Mouse (Mus musculus) heart, embryonic 12.5 days (tissue): ENCODE results near the gene Sfxn5. TPM values are rescaled to one million over a fixed set of nuclear protein-coding genes. Genes with fewer than 3 reads are reported as not detected.

Experiments
- ATAC-seq: fragments of 200-750 bp; cut with Nextera tagmentation; 2 replicates; pipeline ENCODE4 v1.8.0; 2017; ENCODE audit warnings: moderate TSS enrichment, moderate library complexity; ENCODE audit not compliant: insufficient number of reproducible peaks, low FRiP score
- H3K27ac ChIP-seq: fragments of 300-500 bp; sonication (generic); 2 replicates; pipeline ENCODE4 v1.5.1; 2016; ENCODE audit warnings: mild to moderate bottlenecking, moderate library complexity; ENCODE audit not compliant: poor library complexity, severe bottlenecking
- H3K27me3 ChIP-seq: fragments of 300-500 bp; sonication (generic); replicated peaks from 2 replicates; pipeline ENCODE4 v1.6.1; 2016; ENCODE audit warnings: mild to moderate bottlenecking, moderate library complexity
- H3K36me3 ChIP-seq: fragments of 300-500 bp; sonication (generic); 2 replicates; pipeline ENCODE4 v1.6.1; 2016; ENCODE audit warnings: mild to moderate bottlenecking, moderate library complexity
- H3K4me1 ChIP-seq: fragments of 300-500 bp; sonication (generic); replicated peaks from 2 replicates; pipeline ENCODE4 v1.6.1; 2016; ENCODE audit warnings: mild to moderate bottlenecking
- H3K4me2 ChIP-seq: fragments of 300-500 bp; sonication (generic); 2 replicates; pipeline ENCODE4 v1.6.1; 2016; ENCODE audit warnings: mild to moderate bottlenecking, moderate library complexity
- H3K4me3 ChIP-seq: fragments of 300-500 bp; sonication (generic); 2 replicates; pipeline ENCODE4 v1.5.1; 2016; ENCODE audit warnings: mild to moderate bottlenecking
- H3K9ac ChIP-seq: fragments of 300-500 bp; sonication (generic); 2 replicates; pipeline ENCODE4 v1.6.1; 2016; ENCODE audit warnings: mild to moderate bottlenecking, moderate library complexity
- H3K9me3 ChIP-seq: fragments of 300-500 bp; sonication (generic); replicated peaks from 2 replicates; pipeline ENCODE4 v1.6.1; 2016; ENCODE audit warnings: mild to moderate bottlenecking, moderate library complexity
- WGBS: fragments of 180-500 bp; shearing (Covaris S2); methylation state at CpG from one replicate; pipeline ENCODE4 v1.1.7; 2016; 5-methylcytosine and 5-hydroxymethylcytosine counted together
- polyA plus RNA-seq: library from polyadenylated mRNA; unstranded; fragments of >200 nt; fragmentation: Nextera tagmentation; extraction: Ambion mirVana; gene quantifications from 2 replicates; pipeline ENCODE4 v1.2.1, GENCODE M21; 2016

Sfxn5 gene
- 2.9 and 3.9 TPM in 2 replicates for polyA plus RNA-seq

DNA sequence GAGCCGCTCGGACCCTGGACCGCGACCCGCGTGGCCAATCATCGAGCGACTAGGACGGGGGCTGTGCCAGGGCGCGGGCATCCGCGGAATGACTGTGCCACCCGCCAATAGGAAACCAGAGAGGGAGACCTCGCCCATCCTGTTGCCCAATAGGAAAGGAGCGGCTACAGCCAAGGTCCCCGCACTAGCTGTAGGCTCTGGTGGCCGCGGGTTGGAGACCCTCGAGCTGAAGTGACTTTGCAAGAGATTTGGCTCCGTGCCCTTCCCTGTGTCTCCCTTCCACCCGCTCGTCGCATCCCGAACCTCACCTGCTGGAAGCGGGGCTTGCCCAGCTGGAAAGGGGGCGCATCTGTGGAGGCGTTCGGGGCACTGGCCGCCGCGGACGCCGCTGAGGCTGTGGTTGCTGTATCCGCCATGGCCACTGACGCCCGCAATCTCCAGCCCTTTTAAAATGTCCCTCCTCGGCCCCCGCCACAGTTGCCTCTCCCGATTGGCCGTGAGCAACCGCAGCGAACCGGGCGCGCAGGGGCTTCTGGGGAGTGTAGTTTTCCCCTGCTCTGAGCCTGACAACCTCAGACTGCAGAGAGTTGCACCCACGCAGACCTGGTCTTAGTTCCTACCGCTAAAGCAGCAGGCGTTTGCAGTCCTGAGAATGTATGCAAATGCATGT, at the start of gene Sfxn5:
TSS of gene Sfxn5 (minus strand) at position 423 of the 670 bp plus-strand sequence.
- peak; percentile 97 for ATAC-seq
- Histone ChIP-seq H3K4me2 (peak within 1 kb of the TSS; percentile 93), H3K27ac (peak within 1 kb of the TSS; percentile 86), H3K4me1 (peaks cover 18% of the 10 kb centered on the region), H3K9ac (peak within 1 kb of the TSS; percentile 79), H3K4me3 (peak within 1 kb of the TSS; percentile 76), H3K9me3 (no peaks in the 10 kb centered on the region), H3K36me3 (peaks cover 28% of the 10 kb centered on the region), H3K27me3 (peaks cover 17% of the 10 kb centered on the region)
- under 1% methylated on average over 49 of the region's 49 CpGs for WGBS

DNA sequence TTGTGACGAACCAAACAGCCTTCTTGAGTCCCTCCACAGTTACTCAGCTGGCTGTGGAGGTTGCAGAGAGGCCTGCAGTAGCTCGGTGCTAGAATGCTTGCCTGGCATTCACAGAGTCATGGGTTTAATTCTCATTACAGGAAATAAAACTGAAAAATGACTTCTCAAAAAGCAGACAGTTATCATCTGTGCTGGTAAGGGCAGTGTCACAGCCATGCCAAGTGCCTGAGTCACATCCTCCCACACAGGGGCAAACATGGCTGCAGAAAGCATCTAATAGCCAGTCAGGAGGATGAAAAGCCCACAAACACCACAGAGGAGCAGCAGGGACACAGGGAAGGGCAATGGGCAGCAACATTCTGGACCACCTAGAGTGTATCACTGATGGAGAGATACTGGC, 49.6 kb upstream of the Sfxn5 start:
- no peak overlapping the region for H3K4me3 ChIP-seq
- H3K9me3 ChIP-seq = 0 out of 2 replicates have a peak, but pooled peaks cover 2% of the 10 kb centered on the region
- WGBS = 80% methylated on average over 2 of the region's 2 CpGs
- H3K27ac ChIP-seq = no peak overlapping the region
- no peak for ATAC-seq
- H3K4me2 ChIP-seq = no peak overlapping the region
- no peak overlapping the region for H3K9ac ChIP-seq
- peaks cover 15% of the 10 kb centered on the region for H3K27me3 ChIP-seq
- peaks cover 22% of the 10 kb centered on the region for H3K4me1 ChIP-seq
- H3K36me3 ChIP-seq = no peaks in the 10 kb centered on the region

DNA sequence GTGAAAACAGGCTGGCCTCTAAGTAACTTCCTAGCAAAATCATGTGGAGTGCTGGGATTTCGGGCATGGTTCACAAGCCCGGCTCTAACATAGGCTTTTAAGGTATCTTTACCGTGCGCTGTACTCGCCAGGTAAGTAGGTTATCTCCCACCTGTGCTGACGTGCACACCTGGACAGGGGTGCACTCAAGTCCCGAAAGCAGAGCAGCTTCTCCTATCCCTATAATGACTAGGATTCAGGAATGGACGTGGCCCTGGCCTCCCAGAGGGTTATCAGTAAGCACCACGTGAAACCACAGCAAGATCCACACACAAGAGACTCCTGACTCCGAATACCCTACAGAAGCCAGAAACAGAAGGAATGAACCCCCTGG, 48.4 kb upstream of the Sfxn5 start:
- H3K9ac ChIP-seq = no peak overlapping the region
- 65% methylated on average over 10 of the region's 10 CpGs for WGBS
- H3K4me1 ChIP-seq = peaks cover 28% of the 10 kb centered on the region
- no peak overlapping the region for H3K4me3 ChIP-seq
- 0 out of 2 replicates have a peak, but pooled peaks cover 2% of the 10 kb centered on the region for H3K9me3 ChIP-seq
- no peak overlapping the region for H3K27ac ChIP-seq
- no peak for ATAC-seq
- H3K4me2 ChIP-seq = no peak overlapping the region
- no peaks in the 10 kb centered on the region for H3K36me3 ChIP-seq
- H3K27me3 ChIP-seq = peaks cover 10% of the 10 kb centered on the region

DNA sequence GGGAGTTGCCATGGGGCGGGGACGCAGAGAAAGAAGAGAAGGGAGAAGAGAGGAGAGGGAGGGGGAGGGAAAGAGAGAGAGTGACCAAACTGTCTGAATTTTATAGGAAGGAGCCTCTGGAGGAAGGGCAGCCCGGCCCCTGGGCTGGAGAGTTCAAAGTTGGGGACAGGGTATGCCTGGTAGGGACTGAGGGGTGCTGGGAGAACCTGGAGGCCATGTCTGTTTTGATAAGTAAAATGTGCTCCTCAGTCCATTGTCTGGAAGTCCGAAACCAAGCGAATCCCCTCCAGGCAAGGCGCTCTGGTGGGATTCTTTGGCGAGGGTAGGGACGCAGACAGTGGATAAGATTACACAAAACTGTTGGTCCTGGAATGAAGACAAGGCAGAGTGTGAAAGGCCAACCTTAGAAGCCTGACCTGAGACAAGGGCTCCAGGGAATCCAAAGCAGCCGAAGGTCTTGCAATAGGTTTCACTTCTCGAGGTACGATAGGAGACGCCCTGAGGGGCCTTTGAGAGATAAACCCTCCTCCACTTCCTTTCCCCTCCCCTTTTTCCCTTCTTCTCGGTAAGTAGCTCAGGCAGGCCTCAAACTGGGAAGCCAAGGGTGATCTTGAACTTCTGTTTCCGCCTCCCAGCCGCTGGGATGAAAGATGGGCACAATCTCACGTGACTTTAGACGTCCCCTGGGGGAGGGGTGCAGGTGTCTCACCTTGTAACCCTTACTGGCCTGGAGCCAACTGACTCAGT, 47.9 kb upstream of the Sfxn5 start:
- H3K4me2 ChIP-seq = peak overlapping the region; percentile 61
- 0 out of 2 replicates have a peak, but pooled peaks cover 2% of the 10 kb centered on the region for H3K9me3 ChIP-seq
- H3K27ac ChIP-seq = no peak overlapping the region
- ATAC-seq = 0 out of 2 replicates have a peak, but pooled peaks have one; percentile 30
- H3K4me3 ChIP-seq = peak overlapping the region; percentile 7; the same call in 1 of the 2 replicates
- peaks cover 6% of the 10 kb centered on the region for H3K27me3 ChIP-seq
- H3K36me3 ChIP-seq = no peaks in the 10 kb centered on the region
- no peak overlapping the region; the same call in 1 of the 2 replicates for H3K9ac ChIP-seq
- WGBS = 16% methylated on average over 17 of the region's 17 CpGs
- H3K4me1 ChIP-seq = peaks cover 28% of the 10 kb centered on the region

DNA sequence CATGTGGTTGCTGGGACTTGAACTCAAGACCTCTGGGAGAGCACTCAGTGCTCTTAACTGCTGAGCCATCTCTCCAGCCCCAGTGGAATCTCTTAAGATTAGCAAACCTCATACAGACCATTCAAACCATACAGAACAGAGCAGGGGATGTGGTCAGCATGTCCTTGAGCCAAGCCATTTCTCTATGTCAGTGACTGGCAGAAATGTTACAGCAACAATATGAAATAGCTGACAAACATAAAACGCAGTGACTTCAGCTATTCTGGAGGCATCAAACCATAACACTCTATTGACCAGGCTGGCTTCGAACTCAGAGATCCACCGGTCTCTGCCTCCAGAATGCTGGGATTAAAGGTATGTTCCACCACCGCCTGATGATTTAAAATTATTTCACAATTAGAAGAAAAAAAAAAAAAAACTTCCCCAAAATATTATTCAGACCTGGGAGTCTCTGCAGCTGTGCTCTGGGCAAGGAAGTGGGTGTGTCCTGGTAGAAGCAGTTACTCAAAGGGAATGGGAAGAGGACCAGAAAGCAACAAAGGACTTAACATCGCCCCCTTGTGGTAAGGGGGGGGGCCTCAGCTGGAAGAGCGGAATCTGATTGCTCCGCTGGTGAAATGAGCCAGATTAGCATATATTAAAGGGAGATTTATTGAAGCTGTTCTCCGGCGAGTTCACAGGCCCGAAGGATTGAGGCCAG, 47.1 kb upstream of the Sfxn5 start:
- peak; percentile 71; the same call in 1 of the 2 replicates for ATAC-seq
- H3K4me3 ChIP-seq = peak overlapping the region; percentile 7; the same call in 1 of the 2 replicates
- 0 out of 2 replicates have a peak, but pooled peaks cover 2% of the 10 kb centered on the region for H3K9me3 ChIP-seq
- WGBS = 24% methylated on average over 10 of the region's 10 CpGs
- no peaks in the 10 kb centered on the region for H3K36me3 ChIP-seq
- H3K4me2 ChIP-seq = peak overlapping the region; percentile 61
- no peaks in the 10 kb centered on the region for H3K27me3 ChIP-seq
- H3K4me1 ChIP-seq = peaks cover 28% of the 10 kb centered on the region
- H3K9ac ChIP-seq = no peak overlapping the region
- H3K27ac ChIP-seq = no peak overlapping the region

DNA sequence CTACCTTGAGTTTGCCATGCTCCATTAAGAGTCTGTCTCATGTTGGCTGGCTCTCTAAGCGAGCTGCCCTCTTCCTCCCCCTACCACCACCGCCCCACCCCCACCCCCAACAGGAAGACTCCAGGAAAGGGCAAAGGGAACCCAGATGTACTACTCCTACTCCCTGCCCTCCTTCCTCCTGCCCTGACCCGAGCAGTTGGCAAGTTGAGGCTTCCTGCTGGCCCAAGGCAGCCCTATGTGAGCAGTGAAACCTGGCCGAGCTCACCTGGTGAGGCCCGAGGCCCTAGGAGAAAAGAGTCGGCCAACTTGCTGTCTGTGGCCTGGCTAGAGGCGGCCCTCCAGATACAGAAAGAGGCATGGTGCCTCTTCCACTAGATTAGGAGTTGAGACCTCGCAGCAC, 45.4 kb upstream of the Sfxn5 start:
- no peak overlapping the region for H3K4me2 ChIP-seq
- H3K9ac ChIP-seq = no peak overlapping the region
- no peaks in the 10 kb centered on the region for H3K27me3 ChIP-seq
- no peak for ATAC-seq
- peaks cover 29% of the 10 kb centered on the region for H3K4me1 ChIP-seq
- H3K36me3 ChIP-seq = no peaks in the 10 kb centered on the region
- H3K4me3 ChIP-seq = no peak overlapping the region
- 46% methylated on average over 8 of the region's 8 CpGs for WGBS
- H3K27ac ChIP-seq = no peak overlapping the region
- H3K9me3 ChIP-seq = no peaks in the 10 kb centered on the region

DNA sequence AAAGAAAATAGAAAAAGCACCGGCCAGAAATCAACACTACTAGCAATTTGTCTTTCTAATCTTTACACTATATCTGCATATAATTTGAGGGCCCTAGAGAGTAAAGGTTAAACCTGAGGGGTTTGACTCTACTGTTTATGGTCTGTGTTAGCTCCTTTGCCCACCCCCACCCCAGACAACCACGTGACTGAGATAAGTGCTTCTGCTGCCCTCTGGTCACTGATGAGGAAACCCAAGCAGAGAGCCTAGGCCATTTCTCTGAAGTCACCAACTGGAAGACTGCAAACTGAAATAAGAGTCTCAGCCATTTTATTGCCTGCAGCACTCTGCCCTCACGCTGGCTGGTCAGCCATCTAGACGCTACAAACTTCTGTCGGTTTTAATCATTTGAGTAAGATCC, 44.7 kb upstream of the Sfxn5 start:
- H3K27ac ChIP-seq = no peak overlapping the region
- no peak overlapping the region for H3K4me3 ChIP-seq
- 47% methylated on average over 5 of the region's 5 CpGs for WGBS
- no peaks in the 10 kb centered on the region for H3K9me3 ChIP-seq
- H3K27me3 ChIP-seq = no peaks in the 10 kb centered on the region
- ATAC-seq = no peak
- peaks cover 36% of the 10 kb centered on the region for H3K4me1 ChIP-seq
- no peaks in the 10 kb centered on the region for H3K36me3 ChIP-seq
- H3K4me2 ChIP-seq = no peak overlapping the region
- H3K9ac ChIP-seq = no peak overlapping the region

DNA sequence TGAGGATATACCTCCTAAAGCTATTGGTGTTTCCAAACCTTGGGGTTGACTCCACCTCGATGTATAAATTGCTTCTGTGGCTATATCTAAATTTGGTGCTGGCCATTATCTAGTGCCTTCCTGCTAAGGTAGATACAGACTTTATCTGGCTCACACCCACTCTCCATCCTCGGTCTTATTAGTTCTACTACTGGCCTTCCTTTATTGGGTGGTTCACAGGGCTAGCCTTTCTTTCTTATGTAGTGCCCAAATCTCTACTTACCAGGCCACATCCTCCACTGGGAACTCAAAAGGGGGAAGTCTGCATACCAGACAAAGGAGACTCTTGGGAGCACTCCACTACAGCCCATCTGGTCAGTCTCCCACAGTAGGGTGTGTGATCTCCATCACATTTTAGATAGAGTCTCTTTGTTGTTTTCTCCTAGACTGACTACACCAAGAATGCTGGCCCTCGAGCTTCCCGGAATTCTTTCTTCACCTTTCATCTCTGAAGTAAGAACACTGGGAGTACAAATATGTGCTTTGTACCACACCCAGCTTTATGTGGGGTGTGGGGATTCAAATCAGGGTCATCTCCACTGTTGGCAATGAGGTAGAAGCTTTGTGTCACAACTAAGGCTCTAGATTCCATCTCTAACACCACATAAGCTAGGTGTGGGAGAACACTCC, 44.0 kb upstream of the Sfxn5 start:
- no peaks in the 10 kb centered on the region for H3K9me3 ChIP-seq
- no peak overlapping the region for H3K4me3 ChIP-seq
- H3K27me3 ChIP-seq = no peaks in the 10 kb centered on the region
- no peak for ATAC-seq
- H3K4me2 ChIP-seq = no peak overlapping the region
- 30% methylated on average over 4 of the region's 4 CpGs for WGBS
- H3K9ac ChIP-seq = no peak overlapping the region
- peaks cover 43% of the 10 kb centered on the region for H3K4me1 ChIP-seq
- no peak overlapping the region for H3K27ac ChIP-seq
- H3K36me3 ChIP-seq = no peaks in the 10 kb centered on the region

DNA sequence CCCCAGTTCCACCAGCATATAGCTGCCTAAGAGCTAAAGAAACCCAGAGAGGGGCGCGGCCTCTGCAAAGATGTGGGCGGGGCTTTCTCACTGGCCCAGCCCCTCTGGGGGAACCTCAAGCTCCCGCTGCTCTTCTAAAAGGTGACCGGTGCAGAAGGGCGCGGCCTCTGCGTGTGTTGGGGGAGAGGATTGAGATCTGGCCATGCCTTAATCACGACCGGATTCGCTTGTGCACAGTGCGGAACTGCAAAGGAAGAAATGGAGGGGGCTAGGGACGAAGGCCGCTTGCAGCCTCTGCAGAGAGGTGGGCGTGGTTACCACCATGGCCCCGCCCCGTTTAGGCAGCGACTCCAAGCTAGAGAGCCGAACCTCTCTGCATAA, 41.5 kb upstream of the Sfxn5 start:
- peak; percentile 96 for ATAC-seq
- Histone ChIP-seq H3K9me3 (no peaks in the 10 kb centered on the region), H3K27ac (no peak overlapping the region; the same call in 1 of the 2 replicates), H3K4me2 (peak overlapping the region; percentile 78), H3K4me1 (peaks cover 58% of the 10 kb centered on the region), H3K9ac (peak overlapping the region; percentile 31; the same call in 1 of the 2 replicates), H3K27me3 (no peaks in the 10 kb centered on the region), H3K36me3 (peaks cover 7% of the 10 kb centered on the region), H3K4me3 (peak overlapping the region; percentile 80)
- WGBS = 0% methylated on average over 19 of the region's 19 CpGs

DNA sequence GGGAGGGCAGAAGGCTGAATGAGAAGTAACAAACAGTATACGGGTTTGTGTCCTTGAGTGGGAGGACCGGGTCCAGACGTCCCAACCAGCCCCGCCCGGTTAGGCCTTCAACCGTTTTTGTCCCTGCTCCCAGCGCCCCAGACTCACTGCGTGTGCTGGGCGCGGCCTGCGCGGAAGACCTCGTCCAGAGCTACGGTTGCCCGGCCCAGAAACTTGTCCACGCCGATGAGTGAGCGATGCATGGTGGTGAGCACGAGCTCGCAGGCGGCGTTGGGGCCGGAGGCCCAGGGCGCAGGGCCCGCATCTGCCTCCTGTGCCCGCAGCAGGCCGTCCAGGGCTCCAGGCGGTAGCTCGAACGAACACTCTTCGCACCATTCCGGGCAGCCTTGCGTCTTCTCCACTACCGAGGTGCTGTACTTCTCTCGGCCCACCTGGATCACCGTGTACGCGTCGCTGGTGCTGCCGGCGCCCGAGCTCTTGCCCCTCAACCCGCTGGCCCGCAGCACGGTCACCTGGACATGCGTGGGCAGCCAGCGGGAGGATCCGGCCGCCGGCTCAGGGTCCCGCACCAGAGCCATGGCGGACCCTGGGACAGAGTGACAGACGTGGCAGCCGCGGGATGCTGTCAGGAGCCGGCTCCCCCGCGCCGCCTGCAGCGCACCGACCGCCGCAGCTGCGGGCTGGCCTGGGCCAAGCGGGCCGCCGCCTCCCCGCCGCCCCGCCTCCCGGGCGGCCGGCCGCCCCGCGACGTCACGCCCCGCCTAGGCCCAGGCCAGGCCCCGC, 40.9 kb upstream of the Sfxn5 start, which contains the start of gene Rab11fip5:
TSS of gene Rab11fip5 (minus strand) at position 684 of the 783 bp plus-strand sequence.
- WGBS = 2% methylated on average over 80 of the region's 80 CpGs
- peak within 1 kb of the TSS; percentile 80 for H3K4me3 ChIP-seq
- peak within 1 kb of the TSS; percentile 97 for H3K9ac ChIP-seq
- H3K4me1 ChIP-seq = peaks cover 64% of the 10 kb centered on the region
- H3K4me2 ChIP-seq = peak within 1 kb of the TSS; percentile 78
- H3K27me3 ChIP-seq = no peaks in the 10 kb centered on the region
- H3K36me3 ChIP-seq = peaks cover 7% of the 10 kb centered on the region
- ATAC-seq = peak; percentile 12; the same call in 1 of the 2 replicates
- peak within 1 kb of the TSS; percentile 69 for H3K27ac ChIP-seq
- no peaks in the 10 kb centered on the region for H3K9me3 ChIP-seq
